Mouse (Mus musculus) activated CD4-positive, CD25-positive, alpha-beta regulatory T cell, adult 9 weeks (primary cell): ENCODE results near the gene Pfn2. TPM values are rescaled to one million over a fixed set of nuclear protein-coding genes. Genes with fewer than 3 reads are reported as not detected.

Experiments
- polyA plus RNA-seq: library from polyadenylated mRNA; unstranded; fragments of 100-300 nt; shearing (Covaris generic); gene quantifications from one replicate; pipeline ENCODE4 v1.2.1, GENCODE M21; 2017

Gene Pfn2
- 9.0 TPM for polyA plus RNA-seq

GRCm38 (mm10) chr3:57847760-57848185 is at the start of gene Pfn2:
Pfn2 (minus strand) TSS chr3:57848079.

Other genes starting within 250 kb of the Pfn2 start
- gene Commd2, start 196.4 kb downstream of the Pfn2 start, polyA plus RNA-seq: 78.3 TPM
- gene Ankub1, start 155.3 kb downstream of the Pfn2 start, polyA plus RNA-seq: not detected
- 55.9 TPM for gene Rnf13, start 112.0 kb downstream of the Pfn2 start, polyA plus RNA-seq